Mouse (Mus musculus): ENCODE measurements around the gene Dpf1.
A peak's percentile ranks its signal among the peaks of the same experiment; 100 is the strongest.

The Dpf1 gene

GRCm38 (mm10) chr7:29288942-29289638, 14.7 kb upstream of the Dpf1 start, which contains the start of gene Ppp1r14a:
Ppp1r14a (plus strand) TSS chr7:29289308.
- DNase-seq (ENCODE audit: low spot score in 2 of 2) = peak; percentile 74 to 91

GRCm38 (mm10) chr7:29289856-29290255, 13.9 kb upstream of the Dpf1 start:
- DNase-seq (ENCODE audit: low spot score in 2 of 2) = no peak

GRCm38 (mm10) chr7:29290691-29291485, 12.9 kb upstream of the Dpf1 start:
- no peak for DNase-seq (ENCODE audit: low spot score in 2 of 2)

- DNase-seq (ENCODE audit: low spot score in 2 of 2) = no peak
Observed at GRCm38 (mm10) chr7:29291616-29292457, 11.9 kb upstream of the Dpf1 start.

- DNase-seq (ENCODE audit: low spot score in 2 of 2) = no peak
Observed at GRCm38 (mm10) chr7:29292458-29293098, 11.2 kb upstream of the Dpf1 start.

- DNase-seq (ENCODE audit: low spot score in 2 of 2) = peak in 1 of 2 experiments; percentile 83
Observed at GRCm38 (mm10) chr7:29293131-29294065, 10.4 kb upstream of the Dpf1 start.

GRCm38 (mm10) chr7:29294111-29294761, 9.5 kb upstream of the Dpf1 start:
- DNase-seq (ENCODE audit: low spot score in 2 of 2) = no peak

GRCm38 (mm10) chr7:29295861-29296647, 7.7 kb upstream of the Dpf1 start:
- no peak for DNase-seq (ENCODE audit: low spot score in 2 of 2)

GRCm38 (mm10) chr7:29296998-29297397, 6.8 kb upstream of the Dpf1 start:
- no peak for DNase-seq (ENCODE audit: low spot score in 2 of 2)

GRCm38 (mm10) chr7:29301127-29301566, 2.6 kb upstream of the Dpf1 start:
- peak; percentile 59 to 82 for DNase-seq (ENCODE audit: low spot score in 2 of 2)

- DNase-seq (ENCODE audit: low spot score in 2 of 2) = no peak
Observed at GRCm38 (mm10) chr7:29302641-29303040, 1.1 kb upstream of the Dpf1 start.

- DNase-seq (ENCODE audit: low spot score in 2 of 2) = no peak
Observed at GRCm38 (mm10) chr7:29304463-29305262, 912 bp downstream of the Dpf1 start.

GRCm38 (mm10) chr7:29305263-29305988, 1.7 kb downstream of the Dpf1 start:
- no peak for DNase-seq (ENCODE audit: low spot score in 2 of 2)

- DNase-seq (ENCODE audit: low spot score in 2 of 2) = no peak
Observed at GRCm38 (mm10) chr7:29306108-29306507, 2.4 kb downstream of the Dpf1 start.

- DNase-seq (ENCODE audit: low spot score in 2 of 2) = no peak
Observed at GRCm38 (mm10) chr7:29306619-29307018, 2.9 kb downstream of the Dpf1 start.

- DNase-seq (ENCODE audit: low spot score in 2 of 2) = peak; percentile 88 to 91
Observed at GRCm38 (mm10) chr7:29307350-29308104, 3.8 kb downstream of the Dpf1 start.

- DNase-seq (ENCODE audit: low spot score in 2 of 2) = no peak
Observed at GRCm38 (mm10) chr7:29309221-29309721, 5.5 kb downstream of the Dpf1 start.

All from urinary bladder, postnatal 4 days (tissue).